Mouse (Mus musculus) bone marrow, adult 2 months (tissue): ENCODE measurements around the gene Psmb3. TPM values are rescaled to one million over a fixed set of nuclear protein-coding genes. Genes with fewer than 3 reads are reported as not detected.
A peak's percentile ranks its signal among the peaks of the same experiment; 100 is the strongest.

Experiments
- H3K27ac ChIP-seq: fragments of 200-500 bp; 2 replicates; pipeline ENCODE4 v1.5.1; 2012; ENCODE audit warnings: low read depth, mild to moderate bottlenecking, control low read depth, inconsistent platforms, low read length; ENCODE audit not compliant: control insufficient read depth, poor library complexity, insufficient read depth
- H3K4me1 ChIP-seq: fragments of 200-500 bp; 2 replicates; pipeline ENCODE4 v1.6.1; 2011; ENCODE audit warnings: low read length; ENCODE audit not compliant: control insufficient read depth, insufficient read depth
- H3K4me3 ChIP-seq: fragments of 200-500 bp; replicated peaks from 2 replicates; pipeline ENCODE3; 2011; ENCODE audit warnings: mild to moderate bottlenecking, low read depth, low read length, control low read depth; ENCODE audit not compliant: control insufficient read depth
- CTCF ChIP-seq: fragments of 200-500 bp; IDR thresholded peaks from 2 replicates; pipeline ENCODE4 v1.5.1; 2011; ENCODE audit warnings: low read length, control low read depth; ENCODE audit not compliant: control insufficient read depth, insufficient read depth
- POLR2A ChIP-seq: fragments of 200-500 bp; IDR thresholded peaks from 2 replicates; pipeline ENCODE4 v1.6.1; 2011; ENCODE audit warnings: low read depth, mild to moderate bottlenecking, control low read depth, low read length, borderline replicate concordance; ENCODE audit not compliant: control insufficient read depth
- WGBS: fragments of 180-500 bp; shearing (Covaris S2); methylation state at CpG from one replicate; pipeline ENCODE4 v1.1.7; 2018; 5-methylcytosine and 5-hydroxymethylcytosine counted together
- polyA plus RNA-seq: library from polyadenylated mRNA; stranded (reverse); fragments of >200 nt; gene quantifications from 2 replicates; pipeline ENCODE4 v1.2.4, GENCODE M21; 2011; ENCODE audit warnings: low replicate concordance; ENCODE audit not compliant: missing spikeins, insufficient read depth, insufficient read length

Psmb3 gene
- polyA plus RNA-seq, 1 experiment, result 152 TPM

- Histone ChIP-seq H3K4me1 (peaks cover 4% of the 10 kb centered on the region), H3K4me3 (peak overlapping the region; percentile 5), H3K27ac (peak overlapping the region; percentile 72)
- no peak; the same call in 1 of the 2 replicates for TF ChIP-seq CTCF
- TF ChIP-seq POLR2A, result peak; percentile 69; the same call in 1 of the 2 replicates
- WGBS, result 25% methylated on average over 6 of the region's 6 CpGs
Measured at GRCm38 (mm10) chr11:97684063-97684680, 19.0 kb upstream of the Psmb3 start.

GRCm38 (mm10) chr11:97684766-97685165, 18.4 kb upstream of the Psmb3 start:
- Histone ChIP-seq H3K4me1 (peaks cover 4% of the 10 kb centered on the region), H3K4me3 (no peak overlapping the region), H3K27ac (peak overlapping the region; percentile 72)
- 64% methylated on average over 7 of the region's 7 CpGs for WGBS
- TF ChIP-seq CTCF (no peak), POLR2A (no peak)

GRCm38 (mm10) chr11:97685613-97686321, 17.4 kb upstream of the Psmb3 start, which contains the start of gene Cisd3:
Cisd3 (plus strand) TSS chr11:97685826.
- Histone ChIP-seq H3K27ac (peak within 1 kb of the TSS; percentile 72), H3K4me1 (peaks cover 4% of the 10 kb centered on the region), H3K4me3 (peak within 1 kb of the TSS; percentile 27)
- TF ChIP-seq CTCF (no peak), POLR2A (no peak; the same call in 1 of the 2 replicates)
- WGBS, result 1% methylated on average over 43 of the region's 43 CpGs

- WGBS, result 79% methylated on average over 11 of the region's 11 CpGs
- Histone ChIP-seq H3K4me3 (peak overlapping the region; percentile 7), H3K27ac (no peak overlapping the region), H3K4me1 (peaks cover 4% of the 10 kb centered on the region)
- TF ChIP-seq CTCF, result no peak
- TF ChIP-seq POLR2A, result no peak
Measured at GRCm38 (mm10) chr11:97686322-97686908, 16.8 kb upstream of the Psmb3 start.

GRCm38 (mm10) chr11:97687061-97687460, 16.1 kb upstream of the Psmb3 start:
- Histone ChIP-seq H3K4me1 (peaks cover 4% of the 10 kb centered on the region), H3K4me3 (no peak overlapping the region), H3K27ac (no peak overlapping the region)
- WGBS, result 89% methylated on average over 3 of the region's 3 CpGs
- no peak for TF ChIP-seq POLR2A
- no peak for TF ChIP-seq CTCF

GRCm38 (mm10) chr11:97689861-97690260, 13.3 kb upstream of the Psmb3 start:
- Histone ChIP-seq H3K4me1 (no peaks in the 10 kb centered on the region; the same call in 1 of the 2 replicates), H3K27ac (no peak overlapping the region), H3K4me3 (no peak overlapping the region)
- WGBS, result 27% methylated on average over 10 of the region's 10 CpGs
- TF ChIP-seq CTCF, result peak; percentile 88
- TF ChIP-seq POLR2A, result no peak

- WGBS, result 76% methylated on average over 4 of the region's 4 CpGs
- H3K4me3 ChIP-seq, result no peak overlapping the region
- H3K27ac ChIP-seq, result no peak overlapping the region
- no peak for TF ChIP-seq POLR2A
- TF ChIP-seq CTCF, result no peak
- no peaks in the 10 kb centered on the region for H3K4me1 ChIP-seq
Measured at GRCm38 (mm10) chr11:97694435-97694834, 8.8 kb upstream of the Psmb3 start.
